Comparison of ENCODE assay signal across 9 mouse cellular contexts in genomic region chr12:30040150-30040549, GRCm38 (mm10).
DNase-seq lines count a peak whose midpoint lies in the region; TF ChIP-seq lines count a peak whose summit lies in the region.
"Had no signal": no experiment of that assay in that cellular context is flagged by ENCODE, and none has a peak within 500 bp of the region (broad histone marks: within the 10 kb centered on the region; RNA-seq: fewer than 3 reads in every experiment).

No protein-coding gene starts in this region.

- peak; percentile 68 to 75 for DNase-seq in heart, adult 18-20 months
- DNase-seq in heart, postnatal 25 days (ENCODE audit: low spot score), result no peak
- DNase-seq in 3T3-L1 (ENCODE audit: low read depth, low spot score), result peak; percentile 78
- DNase-seq in adrenal gland, adult 18-20 months (ENCODE audit: low spot score in 2 of 2), result peak; percentile 41 to 43
- peak; percentile 40 for DNase-seq in gastrocnemius, postnatal 25 days
- DNase-seq in layer of hippocampus, adult 2 months (ENCODE audit: low spot score in 2 of 2), result peak; percentile 25 to 59
- peak; percentile 50 for DNase-seq in skeletal muscle tissue, adult 2 months (ENCODE audit: low read depth, low spot score)
- DNase-seq in ovary, postnatal 14 days (ENCODE audit: low spot score), result no peak

- no peak overlapping the region for H3K4me3 ChIP-seq in layer of hippocampus, adult 2 months
- H3K4me3 ChIP-seq: hindbrain, embryonic 15.5 days had no signal

- intact Hi-C loops in heart, postnatal 25 days (cut with DNase I), result loop anchor here (1.0 to 5.0 kb wide), 2 partner anchors 63 to 113 kb away; no protein-coding TSS in a partner anchor

- peak; percentile 70 for TF ChIP-seq CTCF in layer of hippocampus, adult 2 months (conservative IDR thresholded peaks at IDR 0.05)

- peak overlapping the region; percentile 28; the same call in 1 of the 2 replicates for H3K27ac ChIP-seq in layer of hippocampus, adult 2 months
- H3K27ac ChIP-seq: hindbrain, embryonic 15.5 days had no signal

Comparison
In these comparisons a context has a peak if more than half of its experiments do, and no peak if none do; other contexts are left out.
1. DNase-seq: peak in heart, adult 18-20 months (2 of 2), 3T3-L1 (single experiment), adrenal gland, adult 18-20 months (2 of 2), gastrocnemius, postnatal 25 days (single experiment), layer of hippocampus, adult 2 months (2 of 2) and skeletal muscle tissue, adult 2 months (single experiment); none in heart, postnatal 25 days (single experiment) and ovary, postnatal 14 days (single experiment).